Mouse (Mus musculus) liver, embryonic 14.5 days (tissue): ENCODE measurements around the gene Klb. TPM values are rescaled to one million over a fixed set of nuclear protein-coding genes. Genes with fewer than 3 reads are reported as not detected.

Experiments
- ATAC-seq: fragments of 200-750 bp; cut with Nextera tagmentation; 2 replicates; pipeline ENCODE4 v1.8.0; 2017; ENCODE audit warnings: moderate number of reproducible peaks, mild to moderate bottlenecking, moderate library complexity; ENCODE audit not compliant: insufficient read depth
- DNase-seq, 3 experiments: peaks; one replicate each; pipeline ENCODE4 v3.0.0-alpha.2; 2012 to 2013; ENCODE audit warnings: low read depth in 3 of 3, low spot score in 3 of 3
- H3K27ac ChIP-seq: fragments of 300-500 bp; sonication (generic); 2 replicates; pipeline ENCODE4 v1.5.1; 2014; ENCODE audit warnings: moderate library complexity, mild to moderate bottlenecking, control low read depth, inconsistent platforms
- H3K27me3 ChIP-seq: fragments of 300-500 bp; sonication (generic); 2 replicates; pipeline ENCODE4 v1.6.1; 2014; ENCODE audit warnings: mild to moderate bottlenecking, low read length, moderate library complexity; ENCODE audit not compliant: control insufficient read depth, insufficient read depth
- H3K36me3 ChIP-seq: fragments of 300-500 bp; sonication (generic); replicated peaks from 2 replicates; pipeline ENCODE4 v1.6.1; 2014; ENCODE audit warnings: low read depth; ENCODE audit not compliant: control insufficient read depth, insufficient read depth
- H3K4me1 ChIP-seq, 2 experiments: fragments of 200-500 bp in 1 of 2; fragments of 300-500 bp in 1 of 2; sonication (generic) in 1 of 2; replicated peaks; 2 replicates each; pipeline ENCODE4 v1.6.1; 2012 to 2014; ENCODE audit warnings: antibody characterized with exemption in 1 of 2, inconsistent platforms in 1 of 2, low read length in 1 of 2; ENCODE audit not compliant: control insufficient read depth in 2 of 2, insufficient read depth in 2 of 2
- H3K4me2 ChIP-seq: fragments of 300-500 bp; sonication (generic); 2 replicates; pipeline ENCODE4 v1.6.1; 2014; ENCODE audit warnings: low read depth, mild to moderate bottlenecking, control low read depth, moderate library complexity
- H3K4me3 ChIP-seq, 2 experiments: fragments of 200-500 bp in 1 of 2; fragments of 300-500 bp in 1 of 2; sonication (generic) in 1 of 2; 2 replicates each; pipeline ENCODE4 v1.5.1; 2012 to 2014; ENCODE audit warnings: low read depth in 2 of 2, low read length in 2 of 2, mild to moderate bottlenecking in 2 of 2, control low read depth in 1 of 2, inconsistent platforms in 1 of 2, moderate library complexity in 1 of 2; ENCODE audit not compliant: insufficient read depth in 1 of 2
- H3K9ac ChIP-seq: fragments of 300-500 bp; sonication (generic); replicated peaks from 2 replicates; pipeline ENCODE4 v1.6.1; 2014; ENCODE audit warnings: mild to moderate bottlenecking, control low read depth, moderate library complexity
- H3K9me3 ChIP-seq: fragments of 300-500 bp; sonication (generic); 2 replicates; pipeline ENCODE4 v1.6.1; 2016; ENCODE audit warnings: low read length, mixed read lengths; ENCODE audit not compliant: control insufficient read depth
- CTCF ChIP-seq: IDR thresholded peaks from 2 replicates; pipeline ENCODE4 v1.5.1; 2016; ENCODE audit warnings: antibody characterized with exemption, low read depth, control low read depth
- EP300 ChIP-seq: IDR thresholded peaks from 2 replicates; pipeline ENCODE4 v1.6.1; 2016; ENCODE audit warnings: antibody characterized with exemption, low read depth
- whole genome bisulfite sequencing: fragments of 180-500 bp; shearing (Covaris S2); extraction: QIAGEN DNeasy Blood & Tissue Kit; methylation state at CpG from one replicate; pipeline ENCODE4 v1.1.7; 2014; ENCODE audit not compliant: insufficient replicate concordance; 5-methylcytosine and 5-hydroxymethylcytosine counted together
- polyA plus RNA-seq, 2 experiments: library from polyadenylated mRNA; depleted of rRNA in 1 of 2; stranded (reverse) in 1 of 2; unstranded in 1 of 2; fragments of >200 nt; fragmentation: Nextera tagmentation in 1 of 2; extraction: Ambion mirVana in 1 of 2; gene quantifications; 2 replicates each; pipeline versions ENCODE4 v1.2.1 to v1.2.3; 2012 to 2014

Klb gene
- polyA plus RNA-seq, 2 experiments: 4.6 to 8.0 TPM

DNA sequence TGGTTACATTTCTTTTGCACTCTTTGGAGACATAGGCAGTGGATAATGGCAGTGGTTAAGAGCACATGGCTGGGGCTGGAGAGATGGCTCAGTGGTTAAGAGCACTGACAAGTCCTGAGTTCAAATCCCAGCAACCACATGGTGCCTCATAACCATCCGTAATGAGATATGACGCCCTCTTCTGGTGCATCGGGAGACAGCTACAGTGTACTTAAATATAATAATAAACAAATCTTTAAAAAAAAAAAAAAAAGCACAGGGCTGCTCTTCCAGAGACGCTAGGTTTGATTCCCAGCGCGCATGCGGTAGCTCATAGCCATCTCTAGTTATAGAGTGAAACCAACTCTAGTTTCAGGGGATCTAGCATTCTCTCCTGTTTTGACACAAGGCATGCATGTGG is 46.3 kb downstream of the Klb start:
- no peak for ATAC-seq
- H3K4me3 ChIP-seq: no peak overlapping the region
- peaks cover 5 to 6% of the 10 kb centered on the region in 2 experiments; a peak in 3 of 4 replicates for H3K4me1 ChIP-seq
- no peaks in the 10 kb centered on the region for H3K27me3 ChIP-seq
- no peaks in the 10 kb centered on the region for H3K9me3 ChIP-seq
- DNase-seq: no peak
- no peak for TF ChIP-seq EP300
- 0 out of 2 replicates have a peak, but pooled peaks have one; percentile 11 for TF ChIP-seq CTCF
- peaks cover 23% of the 10 kb centered on the region for H3K36me3 ChIP-seq
- no peak overlapping the region for H3K4me2 ChIP-seq
- no peak overlapping the region for H3K27ac ChIP-seq
- 87% methylated on average over 7 of the region's 7 CpGs for WGBS
- no peak overlapping the region for H3K9ac ChIP-seq

DNA sequence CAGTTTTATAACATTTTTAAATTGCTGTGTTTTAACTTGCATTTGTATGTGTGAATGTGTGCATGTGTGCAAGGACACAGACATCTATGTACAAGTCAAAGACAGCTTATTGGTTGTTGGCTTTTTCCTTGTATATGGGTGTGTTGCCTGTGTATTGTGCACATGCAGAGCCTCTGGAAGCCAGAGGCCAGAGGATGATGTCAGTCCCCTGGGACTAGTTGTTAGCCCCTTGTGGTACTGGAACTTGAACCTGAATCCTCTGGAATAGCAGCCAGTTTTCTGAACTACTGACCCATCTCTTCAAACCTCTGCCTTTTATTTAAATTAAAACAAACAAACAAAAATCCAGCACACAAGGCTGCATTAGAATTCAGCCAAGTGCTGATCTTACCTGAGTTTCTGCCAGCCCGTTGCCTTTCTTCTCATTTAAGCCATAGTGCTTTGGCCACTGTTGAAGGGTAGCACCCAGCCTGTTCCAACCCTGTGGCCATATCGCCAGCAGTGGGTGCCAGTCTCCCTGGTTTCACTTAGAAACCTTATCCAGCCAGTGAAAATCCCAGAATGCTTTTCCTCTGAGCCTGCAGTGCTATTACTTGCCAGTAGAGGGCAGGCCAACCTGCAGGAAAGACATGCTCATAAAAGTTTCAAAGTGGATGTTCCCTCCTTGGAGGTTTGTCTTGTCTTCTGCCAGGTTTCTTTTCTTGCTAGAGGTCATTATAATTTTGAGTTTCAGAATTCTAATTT is 53.3 kb downstream of the Klb start:
- Histone ChIP-seq H3K9ac (no peak overlapping the region), H3K27ac (no peak overlapping the region), H3K9me3 (no peaks in the 10 kb centered on the region), H3K36me3 (peaks cover 24% of the 10 kb centered on the region), H3K4me2 (no peak overlapping the region), H3K4me3 (no peak overlapping the region), H3K27me3 (no peaks in the 10 kb centered on the region), H3K4me1 (no peaks in the 10 kb centered on the region)
- TF ChIP-seq EP300: peak; percentile 8; the same call in 1 of the 2 replicates
- peak; percentile 96 for TF ChIP-seq CTCF
- peak; percentile 66 to 72 (median 67) for DNase-seq
- 25% methylated on average over 2 of the region's 2 CpGs for WGBS
- ATAC-seq: peak; percentile 53; the same call in 1 of the 2 replicates

DNA sequence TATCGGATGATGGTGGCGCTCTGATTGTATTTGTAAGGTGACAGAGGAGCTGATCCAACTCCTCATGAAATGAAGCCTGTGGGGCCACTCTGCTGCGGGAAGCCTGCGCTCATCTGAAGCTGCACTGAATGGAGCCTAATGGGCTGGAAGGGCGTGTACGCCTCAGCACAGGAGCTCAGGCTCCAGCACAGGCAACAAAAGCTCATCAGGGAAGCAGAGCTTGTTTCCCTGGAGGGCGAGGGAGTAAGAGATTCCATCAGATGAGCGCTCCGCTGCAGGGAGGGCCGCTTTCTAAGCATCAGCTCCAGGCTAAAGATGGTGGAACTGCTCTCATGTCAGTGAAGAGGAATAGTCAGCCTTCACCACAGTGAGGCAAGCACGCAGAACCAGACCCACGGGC is 59.9 kb downstream of the Klb start:
- H3K9ac ChIP-seq: no peak overlapping the region
- TF ChIP-seq CTCF (no peak), EP300 (no peak)
- no peaks in the 10 kb centered on the region for H3K4me1 ChIP-seq

DNA sequence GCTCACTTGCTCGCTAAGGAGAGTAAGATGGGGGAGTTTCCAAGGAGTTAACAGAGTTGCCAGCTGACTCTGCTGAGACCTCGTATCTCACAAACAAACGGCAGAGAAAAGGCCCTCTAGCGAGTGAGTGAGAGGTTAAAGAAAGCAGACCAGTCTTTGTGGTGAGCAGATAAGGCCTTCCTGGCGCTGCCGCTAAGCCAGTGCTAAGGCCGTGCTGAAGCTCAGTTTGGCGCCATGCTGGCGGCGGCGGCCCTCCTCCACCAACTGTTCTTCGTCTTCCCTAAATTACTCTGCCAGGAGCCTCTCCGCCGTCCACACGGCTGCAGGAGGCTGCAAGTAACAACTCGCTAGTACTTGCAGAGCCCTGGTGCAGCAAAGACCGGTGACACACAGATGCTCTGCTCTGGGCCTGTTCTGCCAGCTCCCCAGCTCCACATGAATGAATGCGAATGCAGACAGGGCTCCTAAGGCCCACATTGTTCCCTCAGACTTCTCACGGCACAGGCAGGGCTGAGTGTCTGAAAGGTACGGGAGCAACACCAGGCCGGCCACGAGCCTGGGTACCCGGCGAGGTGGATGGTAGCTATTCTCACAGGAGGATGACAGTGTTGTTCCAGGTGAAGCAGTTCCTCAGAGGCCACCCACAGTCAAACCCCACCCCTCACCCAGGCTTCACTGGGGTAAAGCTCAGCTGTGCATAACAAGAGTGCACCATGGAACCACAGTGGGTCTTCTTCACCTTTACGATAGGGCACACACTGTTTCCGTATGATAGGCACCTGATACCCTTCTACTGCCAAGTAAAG is 67.7 kb downstream of the Klb start:
- peaks cover 15 to 23% of the 10 kb centered on the region in 2 experiments for H3K4me1 ChIP-seq
- H3K4me3 ChIP-seq: peak overlapping the region; percentile 3 to 31; a peak in 2 of 4 replicates
- peak; percentile 70 to 72 (median 71) for DNase-seq
- H3K27me3 ChIP-seq: no peaks in the 10 kb centered on the region
- peak overlapping the region; percentile 65 for H3K9ac ChIP-seq
- H3K4me2 ChIP-seq: peak overlapping the region; percentile 67
- ATAC-seq: peak; percentile 96
- 29% methylated on average over 26 of the region's 26 CpGs for WGBS
- peak overlapping the region; percentile 75 for H3K27ac ChIP-seq
- TF ChIP-seq CTCF: peak; percentile 47
- peak; percentile 65 for TF ChIP-seq EP300
- no peaks in the 10 kb centered on the region for H3K9me3 ChIP-seq
- no peaks in the 10 kb centered on the region for H3K36me3 ChIP-seq

More for the DNA sequence above, 59.9 kb downstream of the Klb start:
- DNase-seq (no peak), ATAC-seq (no peak)
- Histone ChIP-seq H3K27me3 (no peaks in the 10 kb centered on the region), H3K9me3 (no peaks in the 10 kb centered on the region), H3K4me3 (no peak overlapping the region), H3K27ac (no peak overlapping the region), H3K36me3 (peaks cover 8% of the 10 kb centered on the region), H3K4me2 (no peak overlapping the region)
- WGBS: 87% methylated on average over 12 of the region's 12 CpGs

DNA sequence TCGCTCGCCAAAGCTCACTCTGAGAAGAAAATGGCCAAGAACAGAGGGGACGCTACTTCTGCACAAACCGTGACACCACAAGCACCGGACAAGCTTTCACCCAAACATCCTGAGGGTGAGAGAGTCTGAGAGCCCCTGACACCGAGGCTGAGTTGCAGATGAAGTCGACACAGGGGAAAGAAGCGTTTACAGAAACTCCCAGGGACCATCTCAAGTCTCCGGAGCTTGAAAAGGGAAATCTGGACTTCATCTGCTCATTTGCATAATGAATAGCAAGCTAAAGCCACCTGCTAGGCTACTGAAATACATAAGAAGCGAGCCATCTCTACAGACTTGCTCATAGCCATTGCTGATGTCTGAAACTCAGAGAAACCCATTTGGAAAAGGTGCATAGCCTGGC is 71.0 kb downstream of the Klb start:
- 80% methylated on average over 10 of the region's 10 CpGs for WGBS
- ATAC-seq (no peak), DNase-seq (no peak)
- Histone ChIP-seq H3K36me3 (no peaks in the 10 kb centered on the region), H3K27me3 (no peaks in the 10 kb centered on the region), H3K4me3 (no peak overlapping the region), H3K9me3 (no peaks in the 10 kb centered on the region), H3K4me1 (peaks cover 16 to 27% of the 10 kb centered on the region in 2 experiments), H3K27ac (no peak overlapping the region), H3K4me2 (no peak overlapping the region), H3K9ac (no peak overlapping the region)
- TF ChIP-seq EP300 (no peak), CTCF (no peak)
